Mouse (Mus musculus): ENCODE data around the gene Ptprk.

Ptprk gene

DNA sequence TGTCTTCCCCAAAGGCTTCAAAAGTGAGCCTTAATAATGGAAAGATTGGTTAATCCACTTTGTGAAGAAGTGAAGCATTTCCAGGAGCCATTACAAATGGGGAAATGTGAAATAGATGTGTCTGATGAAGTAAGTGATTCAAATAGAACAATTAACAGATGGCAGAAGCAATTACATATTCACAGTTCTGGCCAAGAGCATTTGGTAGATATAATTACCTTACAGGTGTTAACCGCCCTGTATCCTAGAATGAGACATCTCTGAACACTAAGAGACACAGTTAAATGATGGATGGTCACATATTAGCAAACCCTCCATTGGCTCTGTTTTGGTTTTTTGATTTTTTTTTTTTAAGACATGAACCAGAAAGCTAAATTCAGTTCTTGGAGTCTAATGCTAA lies 361.5 kb downstream of the Ptprk start:
- no peak for DNase-seq

DNA sequence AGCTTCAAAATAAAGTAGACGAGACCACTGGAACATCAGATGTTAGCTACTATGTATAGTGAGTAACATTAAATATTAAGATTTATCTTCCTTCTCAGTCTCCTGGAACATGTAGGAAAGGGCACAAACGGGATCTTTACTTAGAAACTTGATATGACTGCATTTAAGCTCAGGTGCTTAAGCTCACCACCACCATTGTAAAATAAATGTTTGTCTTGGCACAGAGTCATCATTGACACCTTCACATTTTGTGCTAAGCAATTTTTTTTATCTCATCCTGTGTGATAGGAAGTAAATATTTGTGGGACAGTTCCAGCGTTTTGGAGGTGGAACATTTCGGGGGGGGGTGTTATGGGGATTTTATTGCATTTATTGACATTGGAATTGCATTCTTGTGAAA lies 375.2 kb downstream of the Ptprk start:
- no peak for DNase-seq

DNA sequence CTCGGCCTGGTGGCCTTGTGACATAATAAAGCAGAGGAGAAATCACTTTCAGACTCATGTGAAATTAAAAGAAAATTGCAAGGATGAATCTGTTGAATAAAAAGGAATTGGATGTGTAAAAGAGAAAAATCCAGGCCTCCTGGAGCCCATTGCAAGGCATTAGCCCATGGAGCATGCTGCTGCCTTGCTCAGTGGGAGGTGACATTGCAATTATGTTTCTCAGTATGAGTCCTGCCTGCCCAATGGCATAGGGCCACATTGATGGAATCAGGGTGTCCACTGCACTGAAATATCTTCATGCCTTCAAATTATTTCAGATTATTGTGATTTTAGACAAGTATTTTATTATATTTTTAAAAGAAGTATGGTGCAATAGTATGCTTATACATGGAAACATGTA lies 376.0 kb downstream of the Ptprk start:
- DNase-seq = no peak

DNA sequence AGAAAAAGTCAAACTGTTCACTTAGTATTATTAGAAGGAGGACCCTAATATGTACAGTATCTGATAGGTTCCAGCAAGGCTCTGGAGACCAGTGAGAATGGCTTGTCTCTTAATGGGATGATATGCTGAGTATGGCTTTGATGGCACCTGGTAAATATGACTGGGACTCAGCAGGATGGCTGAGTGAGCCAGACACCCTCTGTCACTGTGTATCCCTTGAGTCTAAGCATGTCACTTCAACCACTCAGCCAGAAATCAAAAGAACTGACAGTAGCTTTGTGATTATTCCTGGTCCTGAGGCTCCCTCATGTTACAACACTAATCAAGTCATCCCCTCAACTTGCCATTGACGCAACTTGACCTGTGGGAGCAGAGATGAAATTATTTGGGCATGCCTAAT lies 383.4 kb downstream of the Ptprk start:
- DNase-seq = no peak

DNA sequence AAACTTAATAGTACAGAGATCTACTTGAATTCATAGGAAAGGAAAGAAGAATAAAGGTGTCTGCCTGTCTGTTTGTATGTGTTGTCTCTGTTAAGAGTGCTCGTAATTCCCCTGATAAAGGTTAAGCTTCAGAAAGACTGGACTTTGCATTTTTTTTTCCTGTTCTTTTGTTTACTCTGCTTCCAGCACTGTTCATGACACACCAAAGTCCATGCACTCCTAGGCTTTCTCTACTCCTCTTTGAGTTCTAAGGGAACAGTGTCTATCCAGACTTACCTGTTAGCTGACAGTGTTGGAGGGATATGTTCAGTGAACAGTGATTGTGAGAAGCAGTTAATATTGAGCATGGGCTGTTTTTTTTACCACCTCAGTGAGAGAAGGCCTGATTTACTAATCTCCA lies 385.3 kb downstream of the Ptprk start:
- DNase-seq = no peak

DNA sequence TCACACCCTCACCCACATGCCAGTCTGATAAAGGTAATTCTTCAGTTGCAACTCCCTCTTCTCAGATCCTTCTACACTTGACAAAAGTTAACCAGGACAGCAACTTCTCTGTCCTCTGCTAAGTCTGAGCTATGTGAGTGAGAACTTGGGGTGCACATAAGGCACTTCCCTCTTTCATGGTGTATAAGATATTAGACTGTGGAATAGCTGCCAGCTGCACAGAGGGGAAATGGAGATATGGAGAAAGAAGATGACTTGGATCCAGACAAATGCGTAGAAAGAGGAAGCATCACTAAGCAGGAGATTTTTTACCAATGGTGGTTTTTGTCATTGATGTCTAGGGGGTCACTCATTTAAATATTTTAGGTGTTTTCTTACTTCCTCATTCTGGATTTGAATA lies 389.1 kb downstream of the Ptprk start:
- DNase-seq = no peak

DNA sequence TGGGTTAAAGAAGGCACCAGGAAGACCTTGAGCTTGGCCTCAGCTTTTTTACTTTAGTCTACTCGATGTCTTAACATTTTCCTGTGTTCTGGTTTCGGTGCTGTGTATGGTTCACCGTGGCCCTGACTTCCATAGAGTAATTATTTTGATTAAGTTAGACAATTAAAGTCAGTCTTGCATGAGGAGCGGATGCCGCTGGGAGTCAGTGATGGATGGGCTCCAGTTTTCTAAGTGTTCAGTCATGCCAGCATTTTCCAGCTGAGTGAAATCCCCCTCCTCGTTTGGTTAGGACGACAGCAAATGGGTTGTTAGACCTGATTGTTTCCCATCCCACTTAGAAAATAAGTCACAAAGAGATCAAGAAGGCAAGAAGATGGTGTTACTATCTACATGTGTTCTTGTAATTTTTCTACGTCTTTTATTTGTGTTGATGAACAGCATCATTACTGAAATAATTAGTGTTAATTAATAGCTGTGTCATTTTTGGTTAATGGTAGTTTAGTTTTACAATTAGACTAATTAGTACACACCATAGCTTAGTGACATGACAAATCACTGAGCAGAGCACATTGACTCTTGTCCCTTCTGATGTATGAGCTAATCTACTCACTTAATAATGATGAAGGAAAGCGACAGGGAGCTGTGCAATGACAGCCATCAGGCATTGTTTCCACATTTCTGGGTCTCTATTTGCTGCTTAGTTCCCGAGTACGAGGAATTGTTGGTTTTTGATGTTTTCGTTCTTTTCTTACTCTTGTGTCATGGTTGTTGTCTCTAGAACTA lies 390.3 kb downstream of the Ptprk start:
- DNase-seq = peak; percentile 17

DNA sequence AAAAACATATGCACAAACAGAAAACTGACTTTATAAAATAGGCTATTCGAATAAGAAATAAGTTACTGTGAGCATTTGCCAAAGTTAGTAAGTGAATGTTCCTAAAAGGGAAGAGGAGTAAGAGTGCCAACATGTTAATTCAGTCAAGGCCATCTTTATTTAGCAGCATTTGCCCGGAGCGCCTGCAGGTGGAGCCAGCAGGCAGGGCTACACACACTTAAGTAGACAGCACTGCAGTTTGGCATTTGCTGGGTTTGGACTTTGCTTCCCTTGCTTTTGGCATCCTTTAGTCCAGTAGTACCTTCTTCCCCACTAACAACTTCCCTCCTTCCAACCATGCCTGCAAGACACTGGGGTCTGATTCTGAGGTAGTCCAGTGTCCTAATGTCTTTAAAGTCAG lies 411.0 kb downstream of the Ptprk start:
- DNase-seq = peak; percentile 57

DNA sequence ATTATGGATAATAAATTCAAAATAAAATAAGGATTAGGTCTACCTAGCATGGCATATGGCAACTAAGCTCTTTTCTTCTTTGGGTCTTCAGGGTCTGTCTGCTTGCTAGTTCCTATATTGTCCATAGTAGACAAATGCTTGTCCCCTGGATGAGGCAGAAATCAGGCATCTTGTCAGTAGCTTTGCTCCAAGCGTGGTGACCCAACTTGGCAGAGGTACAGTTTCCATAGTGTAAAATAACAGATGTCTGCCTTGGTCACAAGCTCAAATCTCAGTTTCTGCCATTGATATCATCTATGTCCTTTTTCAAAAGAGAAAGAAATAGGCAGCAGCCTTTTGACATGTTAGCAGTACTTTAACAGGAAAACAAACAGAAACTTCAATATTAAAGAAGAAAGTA lies 416.4 kb downstream of the Ptprk start:
- DNase-seq = no peak

DNA sequence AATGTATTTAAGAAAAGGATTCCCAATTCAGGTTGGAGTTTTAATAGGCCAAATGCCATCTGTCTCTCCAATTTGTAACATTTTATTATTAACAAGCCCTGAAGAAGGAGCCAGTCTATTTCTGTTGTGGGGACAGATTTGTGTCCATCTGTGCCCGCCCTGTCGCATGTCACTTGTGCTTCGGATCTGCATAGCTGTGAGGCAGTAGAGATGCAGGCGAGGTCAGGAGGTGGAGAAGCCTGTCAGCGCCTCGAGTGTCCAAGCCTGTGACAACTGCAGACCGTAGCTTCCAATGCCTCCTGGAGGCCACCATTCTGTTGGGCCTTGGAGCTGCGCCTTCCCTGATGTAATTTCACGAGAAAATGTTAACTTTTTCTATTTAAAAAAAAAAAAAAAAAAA lies 417.6 kb downstream of the Ptprk start:
- peak; percentile 39 for DNase-seq

DNA sequence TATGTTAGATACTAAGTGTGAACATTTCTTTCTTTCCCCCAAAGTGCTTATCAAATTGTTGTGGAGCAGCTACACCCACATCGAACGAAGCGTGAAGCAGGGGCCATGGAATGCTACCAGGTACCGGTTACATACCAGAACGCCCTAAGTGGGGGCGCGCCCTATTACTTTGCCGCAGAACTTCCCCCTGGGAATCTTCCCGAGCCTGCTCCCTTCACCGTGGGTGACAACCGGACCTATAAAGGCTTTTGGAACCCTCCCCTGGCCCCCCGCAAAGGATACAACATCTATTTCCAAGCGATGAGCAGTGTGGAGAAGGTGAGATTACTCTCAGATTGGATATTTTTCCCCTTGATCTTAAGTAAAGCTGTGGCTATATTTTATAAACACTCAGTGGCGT lies 418.2 kb downstream of the Ptprk start:
- peak; percentile 7 for DNase-seq

DNA sequence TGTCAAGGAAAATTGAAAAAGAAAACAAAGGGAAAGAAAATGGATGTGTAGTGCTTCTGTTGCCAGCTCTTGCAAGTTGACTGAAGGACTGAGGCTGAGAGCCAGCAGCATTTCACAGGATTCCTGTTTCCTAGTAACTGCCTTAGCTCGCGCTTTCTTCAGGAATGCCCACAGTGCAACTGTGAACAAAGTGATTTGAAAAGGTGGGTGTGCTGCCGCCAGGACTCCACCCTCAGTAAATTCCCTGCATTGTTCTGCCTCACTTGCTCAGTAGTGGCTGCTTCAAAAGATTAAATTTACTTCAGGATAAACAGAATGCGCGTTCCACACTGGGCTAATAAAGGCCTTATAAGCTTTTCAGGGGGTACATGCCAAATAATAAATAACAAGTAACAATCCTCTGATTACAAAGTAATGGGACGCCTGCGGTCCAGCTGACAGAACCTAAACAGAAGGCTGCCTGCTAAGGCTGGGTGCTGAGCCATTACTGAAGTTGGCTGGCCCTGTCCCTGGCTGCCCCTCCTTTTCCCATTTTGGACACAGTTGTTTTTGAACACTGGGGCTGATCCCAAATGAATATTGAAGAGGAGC lies 418.7 kb downstream of the Ptprk start:
- DNase-seq = peak; percentile 59

DNA sequence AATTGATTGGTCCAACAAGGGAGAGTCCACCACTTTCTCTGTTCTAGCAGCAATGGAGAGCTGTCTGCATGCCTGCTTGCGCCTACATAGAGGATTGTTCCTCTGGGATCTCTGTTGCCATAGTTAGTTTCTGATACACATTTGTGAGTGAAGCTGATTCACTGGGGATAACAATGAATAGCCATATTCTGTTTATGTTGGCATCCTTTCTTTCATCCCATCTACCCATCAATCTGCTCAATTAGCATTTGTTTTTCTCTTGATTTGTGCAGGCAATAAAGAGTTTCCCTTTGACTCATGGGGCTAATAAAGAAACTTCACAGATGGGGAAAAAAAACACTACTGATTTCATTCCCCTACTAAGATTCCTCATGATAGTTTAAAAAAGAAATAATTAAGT lies 423.2 kb downstream of the Ptprk start:
- DNase-seq = no peak

DNA sequence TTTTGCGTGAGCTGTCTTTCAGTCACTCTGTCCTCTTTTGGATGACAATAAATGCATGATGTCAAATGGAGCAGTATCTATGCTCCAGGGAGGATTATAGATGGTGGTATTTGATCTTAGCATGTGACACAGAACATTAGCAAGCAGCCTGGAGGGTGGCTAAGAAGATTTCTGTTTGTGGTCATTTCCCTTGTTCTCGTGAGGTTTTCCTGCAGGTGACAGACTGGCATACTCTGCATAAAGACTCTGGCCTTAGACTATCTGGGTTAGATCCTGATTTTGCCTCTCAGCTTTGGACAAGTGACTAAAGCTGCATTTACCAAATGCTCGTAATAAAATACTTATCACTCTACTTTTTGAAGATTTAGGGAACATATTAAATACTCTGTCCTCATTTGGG lies 423.9 kb downstream of the Ptprk start:
- DNase-seq = no peak

DNA sequence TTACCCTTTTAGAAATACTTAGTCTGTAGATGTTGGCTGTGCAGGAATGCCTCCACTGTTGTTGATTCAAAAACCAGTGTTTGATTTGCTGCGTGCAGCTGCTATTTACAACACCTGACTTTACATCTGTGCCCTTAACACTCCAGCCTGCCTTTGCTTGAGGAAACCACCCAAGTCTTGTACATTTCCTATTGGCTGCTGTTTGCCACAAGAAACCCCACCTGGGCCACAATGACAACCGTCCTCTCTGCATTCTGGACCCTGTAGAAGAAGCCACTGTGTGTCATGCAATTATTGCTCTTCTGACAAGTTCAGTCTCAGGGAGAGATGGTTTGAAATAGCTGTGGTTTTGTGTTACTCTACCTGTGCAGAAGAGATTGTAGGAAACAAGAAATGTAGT lies 439.0 kb downstream of the Ptprk start:
- DNase-seq = no peak

DNA sequence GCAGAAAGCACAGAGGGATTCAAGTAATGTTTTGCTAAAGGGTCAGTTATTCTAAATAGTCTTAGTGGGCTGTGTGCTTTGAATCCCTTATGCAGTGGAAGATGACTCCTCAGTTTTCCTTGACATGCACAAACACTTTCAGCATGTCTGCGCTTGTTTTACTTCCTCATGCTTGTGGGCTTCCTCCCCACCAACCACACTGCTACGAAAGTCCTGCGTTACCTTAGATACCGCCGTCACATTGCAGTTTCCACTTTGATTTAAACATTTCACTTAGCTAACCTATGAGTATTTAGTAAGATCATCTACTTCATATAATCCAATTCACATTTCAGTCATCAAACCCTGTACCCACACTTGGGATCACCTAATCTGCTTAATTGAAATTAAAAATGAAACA lies 441.5 kb downstream of the Ptprk start:
- DNase-seq = no peak

DNA sequence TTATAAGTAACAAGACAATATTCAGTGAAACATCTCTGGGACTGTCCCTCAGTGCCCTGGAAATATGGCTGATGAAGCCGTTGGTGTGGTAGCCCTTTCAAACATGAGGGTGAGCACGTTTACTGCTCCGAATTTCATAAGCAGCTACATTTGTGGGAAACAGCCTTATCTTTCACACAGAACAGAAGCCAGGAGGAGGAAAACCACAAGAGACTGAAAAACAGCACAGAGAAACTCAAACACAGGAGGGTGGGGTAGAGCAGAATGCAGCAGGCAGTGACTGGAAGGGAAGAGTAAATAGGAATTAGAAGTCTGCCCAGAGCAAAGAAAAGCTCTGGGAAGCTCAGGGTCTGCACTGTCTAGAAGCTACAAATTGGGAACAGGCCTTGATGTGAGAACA lies 443.7 kb downstream of the Ptprk start:
- no peak for DNase-seq

DNA sequence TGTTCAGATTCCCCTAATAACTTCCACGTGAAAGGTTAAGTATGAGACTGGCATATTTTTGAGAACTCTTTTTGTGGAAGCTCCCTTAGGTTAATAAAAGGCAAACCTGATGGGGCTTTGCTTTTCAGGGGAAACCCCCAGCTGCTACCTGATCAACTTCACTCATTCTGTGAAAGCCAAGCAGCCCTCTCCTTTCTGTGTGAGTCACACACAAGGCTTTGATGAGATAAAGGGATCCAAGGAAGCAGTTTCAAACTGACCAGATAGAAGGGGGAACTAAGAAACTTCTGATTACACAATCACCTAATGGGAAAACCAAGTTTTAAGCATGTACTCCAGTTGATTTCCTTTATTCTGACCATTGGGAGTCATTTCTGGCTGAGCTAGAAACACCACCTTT lies 445.2 kb downstream of the Ptprk start:
- DNase-seq = no peak

DNA sequence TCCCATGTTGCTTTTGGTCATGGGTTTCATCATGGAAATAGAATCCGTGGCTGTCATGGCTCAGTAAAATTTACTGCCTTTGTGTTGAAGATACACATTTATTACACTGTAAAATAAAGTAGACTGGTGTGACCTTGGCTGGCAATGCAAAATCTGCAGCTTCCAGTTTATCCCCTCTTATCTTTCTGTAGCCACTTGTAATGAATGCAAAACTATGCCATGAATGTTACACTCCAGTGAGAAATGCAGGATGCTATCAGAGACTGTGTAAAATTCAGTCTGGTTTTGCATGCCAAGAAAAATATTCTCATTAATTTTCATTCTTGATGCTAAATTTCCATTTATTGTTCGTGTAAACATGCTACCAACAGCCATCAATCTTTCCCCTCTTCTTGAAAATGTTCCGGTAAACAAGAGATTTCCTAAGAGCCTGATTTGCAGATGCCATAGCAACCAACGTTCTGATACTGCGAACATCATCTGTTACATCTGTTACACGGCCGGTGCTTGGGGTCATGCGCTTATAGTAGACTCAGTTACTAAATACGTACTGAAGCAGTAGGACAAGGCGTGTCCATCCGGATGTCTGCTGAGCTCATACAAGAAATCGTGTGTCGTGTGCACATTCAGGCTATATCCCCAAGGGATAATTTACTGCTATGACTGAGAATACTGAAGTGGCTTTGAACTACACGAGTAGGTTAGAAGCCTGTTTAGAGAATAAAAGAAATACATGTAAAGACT lies 449.5 kb downstream of the Ptprk start:
- peak; percentile 12 for DNase-seq

DNA sequence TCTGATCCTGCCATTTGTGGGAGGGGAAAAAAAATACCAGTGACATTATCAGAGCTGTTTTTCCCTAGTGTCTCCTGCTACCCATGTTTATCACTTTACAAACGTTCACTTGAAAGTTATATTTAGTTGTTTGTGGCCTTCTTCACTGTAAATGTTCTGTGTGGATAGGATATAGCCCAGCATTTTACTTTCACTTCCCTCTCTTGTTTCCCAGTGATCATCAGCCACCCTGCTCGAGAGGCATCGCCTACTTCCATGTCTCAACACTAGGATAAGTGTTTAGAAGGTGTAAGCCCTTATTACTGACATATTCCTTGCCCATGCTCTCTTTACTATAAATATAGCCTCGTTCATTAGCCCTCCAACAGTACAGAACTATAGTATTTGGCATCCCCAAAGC lies 466.0 kb downstream of the Ptprk start:
- DNase-seq = no peak

DNA sequence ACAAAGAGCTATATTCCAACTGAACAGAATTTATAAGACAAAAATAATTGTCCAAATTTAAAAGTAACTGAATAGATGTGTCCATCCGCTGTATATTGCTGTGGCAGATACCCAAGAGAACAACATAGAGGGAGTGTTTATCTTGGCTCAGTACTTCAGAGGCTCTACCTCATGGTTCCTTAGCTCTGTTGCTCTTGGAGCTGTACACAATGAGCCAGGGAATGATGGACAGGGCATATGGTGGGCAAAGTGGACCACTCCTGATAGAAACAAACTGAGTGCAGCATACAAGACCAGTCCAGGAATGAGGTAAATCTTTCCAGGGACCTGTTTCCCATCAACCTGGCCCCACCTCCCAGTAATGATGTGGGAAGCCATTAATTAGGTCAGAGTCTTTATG lies 468.1 kb downstream of the Ptprk start:
- DNase-seq = no peak

DNA sequence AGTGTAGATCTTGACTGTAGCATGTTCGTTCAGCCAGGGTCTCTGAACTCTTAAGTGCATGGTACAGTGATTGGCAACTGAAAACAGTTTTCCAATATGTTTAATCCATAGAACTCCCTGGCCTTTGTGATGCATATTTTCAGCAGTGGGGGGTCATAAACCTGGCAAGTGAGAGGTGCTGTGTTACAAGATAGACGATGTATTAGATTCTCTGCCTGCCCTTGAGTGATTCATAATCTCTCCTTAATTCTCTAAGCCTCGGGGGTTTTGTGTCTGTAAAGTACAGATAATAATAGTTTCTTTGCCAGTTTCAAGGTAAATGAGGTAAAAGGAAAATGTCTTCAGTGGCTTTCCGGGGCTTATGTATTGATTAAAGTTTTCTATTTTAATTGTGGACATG lies 475.9 kb downstream of the Ptprk start:
- DNase-seq = no peak

DNA sequence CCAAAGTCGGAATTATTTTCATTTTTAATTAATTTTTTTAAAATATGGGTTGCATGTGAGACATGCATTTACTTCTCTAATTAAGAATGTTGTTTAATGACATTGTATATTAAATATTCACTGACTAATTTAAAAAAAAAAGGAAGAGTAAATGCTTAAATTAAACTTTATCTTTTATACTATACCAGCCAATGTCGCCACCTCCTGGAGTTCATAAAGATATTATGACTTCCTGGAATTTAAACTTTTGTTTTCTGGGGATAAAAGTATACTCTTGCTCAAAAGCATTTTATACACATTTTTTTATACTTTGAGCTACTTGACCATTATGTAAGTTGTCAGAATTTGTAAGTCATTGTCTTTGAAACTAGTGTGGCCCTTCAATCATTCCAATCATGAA lies 477.4 kb downstream of the Ptprk start:
- no peak for DNase-seq

DNA sequence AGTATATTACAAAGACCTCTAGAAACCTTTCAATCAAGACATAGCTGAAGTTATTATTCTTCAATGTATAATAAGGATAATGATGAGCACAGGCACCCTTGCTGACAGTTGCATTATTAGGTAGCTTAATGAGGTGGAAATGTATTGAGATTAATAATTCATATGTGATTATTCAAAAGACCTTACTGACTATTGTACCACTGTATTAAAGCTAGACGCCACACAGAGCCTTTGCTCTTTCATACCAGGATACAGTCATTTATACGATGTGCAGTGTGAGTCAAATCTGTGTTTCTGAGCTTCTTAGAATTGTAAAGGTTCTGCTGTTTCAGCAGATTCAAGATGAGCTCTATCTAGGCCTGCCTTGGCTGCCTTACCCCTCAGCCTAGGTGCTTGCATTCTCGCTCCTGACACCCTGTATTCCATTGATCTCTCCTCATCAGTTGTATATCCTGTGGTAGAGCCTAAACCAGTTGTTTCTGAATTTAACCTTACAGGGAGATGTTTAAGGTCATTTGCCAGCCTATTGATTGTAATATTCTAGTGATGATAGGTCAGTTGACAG lies 489.6 kb downstream of the Ptprk start:
- DNase-seq = no peak
